Mouse (Mus musculus): Measurements from ENCODE around the gene Pbld2. TPM values are rescaled to one million over a fixed set of nuclear protein-coding genes. Genes with fewer than 3 reads are reported as not detected.
A peak's percentile ranks its signal among the peaks of the same experiment; 100 is the strongest.

The Pbld2 gene
- polyA plus RNA-seq, 1 experiment from 2014 or later, result 1.1 TPM

DNA sequence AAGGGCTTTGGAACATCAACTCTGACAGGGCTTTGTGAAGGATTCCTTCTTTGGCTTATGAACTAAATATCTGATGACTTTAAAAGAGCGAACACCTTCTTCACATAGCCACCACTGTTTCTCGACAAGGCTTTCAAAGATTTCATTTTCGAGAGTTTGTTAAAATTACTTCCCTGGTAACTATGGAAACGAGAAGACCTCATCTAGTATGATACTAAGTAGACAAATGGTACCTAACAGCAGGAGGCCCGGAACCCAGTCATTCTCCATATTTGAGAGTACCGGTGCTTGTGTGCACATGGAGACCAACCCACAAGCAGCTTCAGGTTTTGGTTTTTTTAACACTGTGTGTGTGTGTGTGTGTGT is 2.7 kb downstream of the Pbld2 start:
- 29% methylated on average over 6 of the region's 6 CpGs for WGBS
- Histone ChIP-seq H3K4me2 (peak overlapping the region; percentile 71), H3K9me3 (no peaks in the 10 kb centered on the region), H3K27ac (peak overlapping the region; percentile 100), H3K36me3 (no peaks in the 10 kb centered on the region), H3K27me3 (no peaks in the 10 kb centered on the region), H3K4me1 (replicated peaks) (peaks cover 42% of the 10 kb centered on the region), H3K9ac (peak overlapping the region; percentile 63), H3K4me3 (peak overlapping the region; percentile 20)
- ATAC-seq (ENCODE audit: low FRiP score), result no peak

DNA sequence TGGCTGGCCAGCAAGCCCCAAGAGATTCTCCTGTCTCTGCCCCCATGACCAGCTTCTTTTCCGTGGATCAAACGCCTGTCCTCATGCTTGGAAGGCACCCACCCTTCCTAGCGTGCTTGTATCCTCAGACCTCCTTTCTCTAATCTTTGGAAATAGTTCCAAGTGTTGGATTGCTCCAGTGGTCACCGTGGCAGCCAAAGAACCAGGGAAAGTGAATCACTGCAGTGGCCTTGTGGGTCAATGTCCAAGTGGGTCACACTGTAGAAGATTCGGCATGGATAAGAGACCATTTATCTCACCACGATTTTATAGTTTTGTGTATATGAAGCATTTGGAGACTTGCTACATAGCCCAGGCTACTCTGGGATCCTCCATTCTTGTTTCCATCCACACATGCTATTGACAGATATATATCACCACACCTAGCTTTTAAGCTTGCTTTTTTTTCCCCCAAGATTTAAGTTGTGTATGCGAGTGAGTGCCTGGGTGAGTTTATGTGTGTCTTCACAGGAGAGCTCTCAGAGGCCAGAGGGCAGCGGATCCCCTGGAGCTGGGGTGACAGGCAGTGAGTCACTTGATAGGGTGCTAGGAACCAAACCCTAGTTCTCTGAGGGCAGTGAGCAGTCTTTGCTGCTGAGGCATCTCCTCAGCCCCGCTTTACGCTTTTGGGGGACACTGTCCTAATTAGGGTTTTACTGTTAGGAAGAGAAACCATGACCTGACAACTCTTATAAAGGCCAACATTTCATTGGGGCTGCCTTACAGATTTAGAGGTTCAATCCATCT is 3.5 kb downstream of the Pbld2 start:
- Histone ChIP-seq H3K9me3 (no peaks in the 10 kb centered on the region), H3K27me3 (no peaks in the 10 kb centered on the region), H3K9ac (no peak overlapping the region), H3K4me2 (peak overlapping the region; percentile 71; the same call in 1 of the 2 replicates), H3K4me1 (replicated peaks) (peaks cover 39% of the 10 kb centered on the region), H3K36me3 (no peaks in the 10 kb centered on the region), H3K4me3 (no peak overlapping the region), H3K27ac (peak overlapping the region; percentile 100)
- ATAC-seq (ENCODE audit: low FRiP score), result no peak
- WGBS, result 80% methylated on average over 10 of the region's 10 CpGs

DNA sequence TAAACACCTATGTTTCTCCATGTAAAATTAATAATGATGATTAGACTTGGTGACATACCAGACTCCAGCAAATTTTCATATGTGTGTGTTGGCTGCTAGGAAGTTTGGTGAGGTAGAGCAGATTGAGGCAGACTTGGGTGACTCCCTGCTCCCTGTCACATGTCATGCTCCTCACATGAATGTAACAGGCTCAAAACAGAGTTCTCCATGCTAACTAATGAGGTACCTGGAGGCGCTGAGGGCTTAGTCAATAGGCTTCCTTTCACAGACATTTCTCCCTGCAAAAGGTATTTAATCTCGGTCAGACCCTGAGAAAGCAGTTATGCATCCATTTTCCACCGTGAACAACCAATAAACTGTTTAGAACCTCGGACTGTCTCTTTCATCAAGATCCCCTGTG is 4.3 kb downstream of the Pbld2 start:
- peak overlapping the region; percentile 68; the same call in 1 of the 2 replicates for H3K27ac ChIP-seq
- H3K36me3 ChIP-seq, result no peaks in the 10 kb centered on the region
- no peaks in the 10 kb centered on the region for H3K9me3 ChIP-seq
- no peak overlapping the region for H3K4me3 ChIP-seq
- no peak overlapping the region for H3K4me2 ChIP-seq
- H3K27me3 ChIP-seq, result no peaks in the 10 kb centered on the region
- 48% methylated on average over 4 of the region's 4 CpGs for WGBS
- ATAC-seq (ENCODE audit: low FRiP score), result no peak
- no peak overlapping the region for H3K9ac ChIP-seq
- peaks cover 39% of the 10 kb centered on the region for H3K4me1 ChIP-seq (replicated peaks)

DNA sequence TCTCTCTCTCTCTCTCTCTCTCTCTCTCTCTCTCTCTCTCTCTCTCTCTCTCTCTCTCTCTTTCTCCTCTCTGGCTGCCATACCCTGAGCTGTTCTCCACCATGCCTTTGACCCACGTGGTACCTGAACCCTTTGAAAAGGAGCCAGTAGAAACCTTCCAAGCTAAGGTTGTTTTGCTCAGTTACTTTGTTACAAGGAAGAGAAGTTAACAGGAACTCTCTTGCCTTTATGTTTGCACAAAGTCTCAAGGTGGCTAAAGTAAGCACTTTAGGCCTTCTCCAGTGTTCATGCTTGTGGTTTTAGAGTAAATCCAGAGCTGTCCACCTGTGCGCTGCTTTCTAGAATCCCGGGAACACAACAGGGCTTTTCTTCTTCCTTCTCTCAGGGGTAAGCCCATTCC is 8.2 kb downstream of the Pbld2 start:
- Histone ChIP-seq H3K27ac (no peak overlapping the region), H3K4me2 (no peak overlapping the region), H3K9ac (no peak overlapping the region), H3K4me3 (no peak overlapping the region), H3K36me3 (no peaks in the 10 kb centered on the region), H3K9me3 (no peaks in the 10 kb centered on the region), H3K27me3 (no peaks in the 10 kb centered on the region), H3K4me1 (replicated peaks) (peaks cover 15% of the 10 kb centered on the region)
- WGBS, result 77% methylated on average over 3 of the region's 3 CpGs
- no peak for ATAC-seq (ENCODE audit: low FRiP score)

DNA sequence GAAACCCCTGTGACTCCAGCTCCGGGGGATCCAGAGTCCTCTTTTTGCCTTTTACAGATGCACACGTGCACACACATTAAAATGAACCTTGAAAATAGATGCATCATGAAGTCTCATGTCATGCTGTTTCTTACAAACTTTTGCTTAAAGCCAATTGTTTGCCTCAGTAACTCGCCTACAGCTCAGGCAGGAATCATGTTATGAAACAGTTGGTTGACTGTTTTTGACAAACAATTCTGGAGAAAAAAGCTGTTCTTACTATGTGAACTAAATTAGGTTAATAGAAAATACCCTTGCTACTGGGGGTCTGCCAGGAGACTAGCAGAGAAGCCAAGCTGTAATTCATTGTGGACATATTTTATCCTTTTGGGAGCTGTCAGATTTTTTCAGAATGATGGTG is 8.8 kb downstream of the Pbld2 start:
- Histone ChIP-seq H3K4me1 (replicated peaks) (peaks cover 10% of the 10 kb centered on the region), H3K27me3 (no peaks in the 10 kb centered on the region), H3K27ac (no peak overlapping the region), H3K36me3 (no peaks in the 10 kb centered on the region), H3K4me3 (no peak overlapping the region), H3K9me3 (no peaks in the 10 kb centered on the region), H3K4me2 (no peak overlapping the region), H3K9ac (no peak overlapping the region)
- WGBS, result 65% methylated on average over 3 of the region's 3 CpGs
- no peak for ATAC-seq (ENCODE audit: low FRiP score)

DNA sequence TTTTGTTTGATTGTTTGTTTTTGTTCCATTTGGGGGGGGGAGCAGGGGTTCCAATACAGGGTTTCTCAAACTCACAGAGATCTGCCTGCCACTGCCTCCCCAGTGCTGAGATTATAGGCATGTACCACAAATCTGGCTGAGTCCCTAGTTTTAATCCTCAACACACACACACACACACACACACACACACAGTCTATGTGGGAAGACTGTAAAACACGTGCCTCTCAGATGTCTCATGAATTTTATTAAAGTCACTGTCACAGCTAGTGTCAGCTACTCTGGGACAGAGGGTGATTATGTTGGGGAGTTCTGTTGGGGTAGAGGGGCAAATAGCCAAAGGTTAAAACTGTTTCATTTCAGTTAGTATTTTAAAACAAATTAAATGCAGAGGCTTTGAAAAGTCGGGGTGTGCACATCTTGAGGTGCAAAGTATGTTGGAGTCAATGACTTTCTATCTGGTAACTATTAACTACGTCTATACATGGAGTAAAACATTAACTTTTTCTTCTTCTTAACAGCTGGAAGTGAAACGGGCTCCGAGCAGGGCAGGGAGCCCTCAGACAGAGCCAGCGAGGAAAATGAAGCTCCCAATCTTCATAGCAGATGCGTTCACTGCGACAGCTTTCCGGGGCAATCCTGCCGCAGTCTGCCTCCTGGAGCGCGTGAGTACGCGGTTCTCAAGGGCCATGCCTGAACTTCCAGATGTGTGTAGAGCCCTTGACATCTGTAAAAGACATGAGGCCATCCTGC is 14.6 kb downstream of the Pbld2 start:
- no peak overlapping the region for H3K9ac ChIP-seq
- H3K4me2 ChIP-seq, result no peak overlapping the region
- no peak for ATAC-seq (ENCODE audit: low FRiP score)
- H3K36me3 ChIP-seq, result no peaks in the 10 kb centered on the region
- 64% methylated on average over 14 of the region's 14 CpGs for WGBS
- H3K27ac ChIP-seq, result no peak overlapping the region
- no peaks in the 10 kb centered on the region for H3K4me1 ChIP-seq (replicated peaks)
- no peaks in the 10 kb centered on the region for H3K27me3 ChIP-seq
- H3K9me3 ChIP-seq, result no peaks in the 10 kb centered on the region
- H3K4me3 ChIP-seq, result no peak overlapping the region

DNA sequence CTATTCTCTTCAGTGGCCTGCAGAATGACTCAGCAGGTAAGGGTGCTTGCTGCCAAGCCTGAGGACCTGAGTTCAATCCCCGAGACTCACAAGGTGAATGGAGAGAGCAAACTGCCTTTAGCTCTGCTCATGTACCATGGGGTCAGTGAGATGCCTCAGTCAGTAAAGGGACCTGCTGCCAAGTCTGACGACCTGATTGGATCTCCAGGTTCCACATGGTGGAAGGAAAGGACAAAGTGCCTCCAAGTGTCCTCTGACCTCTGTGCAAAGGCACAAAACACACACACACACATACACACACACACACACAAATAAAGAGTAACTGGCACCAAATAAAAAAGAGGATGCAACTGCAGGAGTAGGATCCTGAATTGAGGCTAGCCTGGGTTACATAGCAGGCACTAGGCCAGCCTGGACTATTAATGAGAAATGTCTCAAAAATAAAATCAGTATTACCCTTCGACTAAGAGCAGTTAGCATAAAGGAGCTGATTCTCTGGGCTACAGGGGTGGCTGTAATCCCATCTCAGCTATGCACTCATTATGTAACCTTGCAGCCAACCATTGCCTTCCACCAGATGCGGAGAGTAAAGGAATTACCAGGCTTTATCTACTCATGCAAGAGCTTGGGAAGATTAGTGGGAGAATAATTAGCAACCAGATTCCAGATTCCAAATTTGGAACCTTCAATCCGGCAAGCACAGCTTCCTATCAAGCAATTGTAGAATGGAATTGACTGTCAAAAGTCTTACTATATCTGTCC is 15.9 kb downstream of the Pbld2 start:
- H3K9me3 ChIP-seq, result no peaks in the 10 kb centered on the region
- no peak for ATAC-seq (ENCODE audit: low FRiP score)
- no peak overlapping the region for H3K27ac ChIP-seq
- WGBS, result 80% methylated on average over 5 of the region's 5 CpGs
- H3K9ac ChIP-seq, result no peak overlapping the region
- no peaks in the 10 kb centered on the region for H3K4me1 ChIP-seq (replicated peaks)
- H3K4me2 ChIP-seq, result no peak overlapping the region
- no peaks in the 10 kb centered on the region for H3K36me3 ChIP-seq
- no peak overlapping the region for H3K4me3 ChIP-seq
- H3K27me3 ChIP-seq, result no peaks in the 10 kb centered on the region

DNA sequence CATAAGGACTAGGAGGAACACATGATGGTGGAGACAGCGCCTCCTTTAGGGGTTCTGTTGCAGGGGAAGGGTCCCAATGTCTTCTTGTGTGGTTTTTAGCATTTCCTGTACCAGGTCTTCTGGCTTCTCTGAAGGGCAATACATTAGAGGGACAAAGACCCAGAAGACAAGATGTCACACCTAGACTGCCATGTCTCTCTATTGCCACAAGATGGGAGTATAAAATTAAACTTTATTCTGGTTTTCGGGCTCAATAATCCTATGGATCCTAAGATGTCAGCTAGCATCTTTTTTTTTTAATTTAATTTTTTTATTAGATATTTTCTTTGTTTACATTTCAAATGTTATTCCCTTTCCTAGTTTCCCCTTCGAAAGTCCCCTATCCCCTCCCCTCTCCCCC is 19.0 kb downstream of the Pbld2 start:
- Histone ChIP-seq H3K27ac (no peak overlapping the region), H3K36me3 (no peaks in the 10 kb centered on the region), H3K9ac (no peak overlapping the region), H3K4me3 (no peak overlapping the region), H3K27me3 (no peaks in the 10 kb centered on the region), H3K4me2 (no peak overlapping the region), H3K4me1 (replicated peaks) (no peaks in the 10 kb centered on the region), H3K9me3 (no peaks in the 10 kb centered on the region)
- no peak for ATAC-seq (ENCODE audit: low FRiP score)
- WGBS, result 79% methylated on average over 3 of the region's 3 CpGs

DNA sequence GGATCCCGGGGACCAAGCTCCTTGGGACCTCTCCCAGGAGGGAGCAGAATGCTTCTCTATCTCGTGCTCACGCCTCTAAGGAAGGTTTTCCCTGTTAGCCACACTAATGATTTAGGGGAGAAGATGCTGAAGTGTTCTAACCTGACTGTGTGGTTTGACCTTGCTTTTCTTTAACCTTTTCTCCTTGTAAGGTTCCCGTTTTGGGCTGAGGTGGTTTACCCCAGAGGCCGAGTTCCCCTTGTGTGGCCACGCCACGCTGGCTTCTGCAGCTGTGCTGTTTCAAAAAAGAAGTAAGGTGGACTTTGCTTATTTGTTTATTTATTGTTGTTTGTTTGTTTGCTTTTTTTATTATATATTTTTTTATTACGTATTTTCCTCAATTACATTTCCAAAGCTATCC is 23.6 kb downstream of the Pbld2 start:
- Histone ChIP-seq H3K4me2 (no peak overlapping the region), H3K9ac (no peak overlapping the region), H3K27me3 (no peaks in the 10 kb centered on the region), H3K36me3 (no peaks in the 10 kb centered on the region), H3K9me3 (no peaks in the 10 kb centered on the region), H3K27ac (no peak overlapping the region), H3K4me1 (replicated peaks) (no peaks in the 10 kb centered on the region), H3K4me3 (no peak overlapping the region)
- WGBS, result 90% methylated on average over 8 of the region's 8 CpGs
- ATAC-seq (ENCODE audit: low FRiP score), result no peak

DNA sequence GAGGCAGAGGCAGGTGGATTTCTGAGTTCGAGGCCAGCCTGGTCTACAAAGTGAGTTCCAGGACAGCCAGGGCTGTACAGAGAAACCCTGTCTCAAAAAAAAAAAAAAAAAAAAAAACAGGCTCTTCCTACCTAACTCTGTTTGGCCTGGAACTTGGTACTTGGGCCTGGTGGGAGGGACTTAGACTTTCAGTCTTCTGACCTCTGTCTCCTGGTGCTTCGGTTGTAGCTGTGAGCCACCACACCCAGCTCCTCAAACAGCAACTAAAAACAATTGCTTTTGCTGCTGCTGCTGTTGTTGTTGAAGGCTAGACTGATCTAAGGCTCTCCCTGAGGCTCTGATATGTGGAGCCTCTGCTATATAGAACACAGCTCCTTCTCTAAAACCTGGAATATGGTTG is 25.0 kb downstream of the Pbld2 start:
- no peaks in the 10 kb centered on the region for H3K36me3 ChIP-seq
- no peaks in the 10 kb centered on the region for H3K9me3 ChIP-seq
- 88% methylated on average over 2 of the region's 2 CpGs for WGBS
- no peak overlapping the region for H3K4me3 ChIP-seq
- no peak overlapping the region for H3K27ac ChIP-seq
- no peak for ATAC-seq (ENCODE audit: low FRiP score)
- no peak overlapping the region for H3K4me2 ChIP-seq
- H3K4me1 ChIP-seq (replicated peaks), result no peaks in the 10 kb centered on the region
- no peak overlapping the region for H3K9ac ChIP-seq
- no peaks in the 10 kb centered on the region for H3K27me3 ChIP-seq

DNA sequence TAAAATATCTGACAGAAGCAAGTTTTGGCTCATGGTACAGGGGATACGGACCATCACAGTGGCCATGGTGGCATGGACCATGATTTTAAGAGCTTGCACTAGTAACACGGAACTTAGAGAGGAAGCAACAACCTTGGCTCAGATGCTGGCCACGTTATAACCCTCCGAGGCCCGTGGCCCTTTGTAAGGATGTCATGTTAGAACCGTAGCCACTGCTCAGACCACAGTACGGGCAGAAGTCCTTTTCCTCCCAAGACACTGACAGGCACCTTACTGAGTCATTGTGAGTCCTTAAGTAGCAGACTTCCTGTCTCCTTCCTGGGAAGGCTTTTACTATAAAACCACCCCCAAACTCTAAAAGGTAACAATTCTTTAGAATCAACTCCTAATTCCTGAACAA is 27.2 kb downstream of the Pbld2 start:
- ATAC-seq (ENCODE audit: low FRiP score), result no peak
- no peaks in the 10 kb centered on the region for H3K4me1 ChIP-seq (replicated peaks)
- WGBS, result 81% methylated on average over 7 of the region's 7 CpGs
- no peak overlapping the region for H3K9ac ChIP-seq
- no peaks in the 10 kb centered on the region for H3K36me3 ChIP-seq
- no peak overlapping the region for H3K4me3 ChIP-seq
- H3K4me2 ChIP-seq, result no peak overlapping the region
- no peak overlapping the region for H3K27ac ChIP-seq
- no peaks in the 10 kb centered on the region for H3K9me3 ChIP-seq
- H3K27me3 ChIP-seq, result no peaks in the 10 kb centered on the region

DNA sequence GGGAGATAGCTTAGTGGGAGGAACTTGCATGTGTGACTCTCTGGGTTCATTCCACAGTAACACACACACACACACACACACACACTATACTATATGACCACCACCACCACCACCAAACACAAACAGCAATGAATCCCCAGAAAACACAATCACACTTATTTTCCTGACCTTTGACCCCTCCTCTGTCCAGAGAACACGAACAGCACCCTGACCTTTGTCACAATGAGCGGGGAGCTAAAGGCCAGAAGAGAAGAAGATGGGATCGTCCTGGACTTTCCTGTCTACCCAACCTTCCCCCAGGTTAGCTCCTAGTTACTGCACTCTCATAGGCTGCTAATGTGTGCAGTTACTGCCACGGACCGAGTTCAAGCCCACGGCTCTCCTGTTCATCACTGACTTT is 27.9 kb downstream of the Pbld2 start:
- 82% methylated on average over 6 of the region's 6 CpGs for WGBS

More for the DNA sequence above, 27.9 kb downstream of the Pbld2 start:
- no peak for ATAC-seq (ENCODE audit: low FRiP score)
- Histone ChIP-seq H3K4me2 (no peak overlapping the region), H3K9me3 (no peaks in the 10 kb centered on the region), H3K27me3 (no peaks in the 10 kb centered on the region), H3K4me3 (no peak overlapping the region), H3K4me1 (replicated peaks) (no peaks in the 10 kb centered on the region), H3K9ac (no peak overlapping the region), H3K36me3 (no peaks in the 10 kb centered on the region), H3K27ac (no peak overlapping the region)

All from hindbrain, embryonic 13.5 days (tissue).